Comparison of ENCODE assay signal across 11 mouse cellular contexts in the genomic region with DNA sequence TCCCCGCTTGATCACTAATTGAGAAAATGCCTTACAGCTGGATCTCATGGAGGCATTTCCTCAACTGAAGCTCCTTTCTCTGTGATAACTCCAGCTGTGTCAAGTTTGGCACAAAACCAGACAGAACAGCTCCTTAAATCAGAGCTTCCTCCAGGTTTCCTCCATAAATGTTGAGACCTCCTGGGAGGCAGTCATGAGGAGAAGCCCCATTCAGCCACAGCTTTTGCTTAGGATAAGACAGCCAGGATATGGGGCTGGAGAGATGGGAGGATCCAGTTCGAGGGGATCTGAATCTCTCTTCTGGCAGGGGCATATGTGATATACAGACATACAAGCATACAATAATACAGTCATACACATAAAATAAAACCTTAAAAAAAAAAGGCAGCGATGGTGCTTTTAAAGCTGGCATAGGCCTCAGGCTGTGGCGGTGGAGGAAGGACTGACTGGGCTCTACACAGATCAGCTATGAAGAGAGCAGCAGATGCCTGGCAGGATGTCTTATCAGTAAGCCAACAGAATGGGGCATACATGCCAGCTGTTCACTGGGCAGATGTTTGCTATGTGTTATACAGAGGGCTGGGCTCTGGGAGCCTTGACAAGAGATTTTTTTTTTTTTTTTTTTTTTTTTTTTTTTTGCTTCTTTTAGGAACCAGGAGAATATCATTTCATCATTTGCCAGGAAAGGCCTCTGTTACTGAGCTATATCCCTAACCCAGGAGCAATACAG. TPM values are rescaled to one million over a fixed set of nuclear protein-coding genes. Genes with fewer than 3 reads are reported as not detected.
DNase-seq lines count a peak whose midpoint lies in the region; ATAC-seq and TF ChIP-seq lines count a peak whose summit lies in the region.
"Had no signal": no experiment of that assay in that cellular context is flagged by ENCODE, and none has a peak within 500 bp of the region (broad histone marks: within the 10 kb centered on the region; RNA-seq: fewer than 3 reads in every experiment).

No protein-coding gene starts in this region.

- H3K27me3 ChIP-seq in kidney, postnatal 0 days (ENCODE audit: insufficient read depth, low read length) = no peaks in the 10 kb centered on the region

- TF ChIP-seq CTCF in kidney, postnatal 0 days (IDR thresholded peaks at IDR 0.05; ENCODE audit: low read depth) = no peak

- ATAC-seq in kidney, postnatal 0 days (replicated peaks; ENCODE audit: low FRiP score, low read depth) = no peak
- ATAC-seq in erythroblast, adult 5-6 weeks (replicated peaks; ENCODE audit: low FRiP score, poor library complexity, severe bottlenecking) = peak; percentile 97
- peak; percentile 100 for ATAC-seq in megakaryocyte progenitor cell, adult 5-6 weeks (replicated peaks; ENCODE audit: poor library complexity)
- ATAC-seq: activated CD4-positive, CD25-positive, alpha-beta regulatory T cell, adult 4 months had no signal

- H3K36me3 ChIP-seq in kidney, postnatal 0 days (ENCODE audit: insufficient read depth, low read length) = no peaks in the 10 kb centered on the region
- H3K36me3 ChIP-seq in ES-E14 (ENCODE audit: control insufficient read depth, insufficient read depth, low read length, poor library complexity, severe bottlenecking) = no peaks in the 10 kb centered on the region

- 65% methylated on average over 4 of the region's 4 CpGs for WGBS in kidney, postnatal 0 days

- H3K9me3 ChIP-seq in kidney, postnatal 0 days (replicated peaks; ENCODE audit: low read length) = no peaks in the 10 kb centered on the region
- H3K9me3 ChIP-seq in ES-E14 (ENCODE audit: control insufficient read depth, insufficient read depth, low read depth, low read length) = no peaks in the 10 kb centered on the region

- H3K27ac ChIP-seq in kidney, postnatal 0 days = no peak overlapping the region
- no peak overlapping the region for H3K27ac ChIP-seq in ES-E14 (ENCODE audit: insufficient read depth, low read depth, low read length, poor library complexity, severe bottlenecking)

- in situ Hi-C loops in ES-E14 (cut with MboI; ENCODE audit: low sequenced_read_pairs in 2 of 2, unreplicated experiment in 2 of 2) = no loop called here

- no peak overlapping the region for H3K4me2 ChIP-seq in kidney, postnatal 0 days (ENCODE audit: low read length)

- H3K4me3 ChIP-seq in kidney, postnatal 0 days (replicated peaks; ENCODE audit: low read depth, low read length) = no peak overlapping the region
- H3K4me3 ChIP-seq in ES-E14 (ENCODE audit: insufficient read depth in 1 of 2, low read depth in 1 of 2, low read length in 2 of 2, poor library complexity in 1 of 2, severe bottlenecking in 1 of 2) = no peak overlapping the region

- DNase-seq in kidney, postnatal 0 days (ENCODE audit: low spot score) = peak; percentile 47
- DNase-seq in kidney, adult 11 months = no peak
- no peak for DNase-seq in ES-E14 (ENCODE audit: low read depth, low spot score)
- DNase-seq in right cerebral cortex, postnatal 36 days (ENCODE audit: low spot score in 2 of 2) = no peak
- DNase-seq in right cerebral cortex, postnatal 4 days = no peak
- DNase-seq: kidney, postnatal 4 days; left cerebral cortex, postnatal 4 days had no signal

- H3K4me1 ChIP-seq in kidney, postnatal 0 days (replicated peaks; ENCODE audit: insufficient read depth, low read length) = no peaks in the 10 kb centered on the region; the same call in 1 of the 2 replicates
- peaks cover 1 to 10% of the 10 kb centered on the region in 2 experiments; a peak in 1 of 4 replicates for H3K4me1 ChIP-seq in ES-E14 (ENCODE audit: control insufficient read depth in 2 of 2, insufficient read depth in 2 of 2, low read length in 2 of 2, poor library complexity in 1 of 2)

- no peak overlapping the region for H3K9ac ChIP-seq in kidney, postnatal 0 days (ENCODE audit: low read depth, low read length)
- no peak overlapping the region for H3K9ac ChIP-seq in ES-E14 (ENCODE audit: insufficient read depth, low read depth, low read length, poor library complexity, severe bottlenecking)

TF ChIP-seq in ES-E14, 5 proteins besides CTCF, POLR2A, EP300 and RAD21:
- TF ChIP-seq CHD2 (IDR thresholded peaks at IDR 0.05; ENCODE audit: low read depth, low read length) (no peak), ZNF384 (IDR thresholded peaks at IDR 0.05; ENCODE audit: low read depth, low read length) (peak; percentile 56; the same call in 1 of the 2 replicates)

RNA-seq across cellular contexts. Expression of a gene that starts 25.0 kb away (rescaled TPM):
- not detected in 2 replicates for polyA plus RNA-seq in kidney, postnatal 0 days (2015; fragmentation: Nextera tagmentation; extraction: Ambion mirVana)
- 0.63 TPM in 1 of 2 replicates, not detected in the other for total RNA-seq in ES-E14 (2012; rRNA removed)
- not detected in 2 replicates for total RNA-seq in erythroblast, adult 5-6 weeks (2015; ENCODE audit: low replicate concordance)
- total RNA-seq in erythroblast, adult 5-6 weeks (2017; ENCODE audit: low replicate concordance) = not detected in 2 replicates
- not detected in 2 replicates for total RNA-seq in megakaryocyte progenitor cell, adult 5-6 weeks (2015)
- not detected in 2 replicates for total RNA-seq in megakaryocyte progenitor cell, adult 5-6 weeks (2017)
- total RNA-seq: granulocyte monocyte progenitor cell, adult 5-6 weeks had no signal
- polyA plus RNA-seq: activated CD4-positive, CD25-positive, alpha-beta regulatory T cell, adult 4 months had no signal

RNA-seq across cellular contexts. Expression of a gene that starts 27.4 kb away (rescaled TPM):
- 1.6 and 1.7 TPM in 2 replicates for polyA plus RNA-seq in kidney, postnatal 0 days (2015; fragmentation: Nextera tagmentation; extraction: Ambion mirVana)
- total RNA-seq in ES-E14 (2012; rRNA removed) = 0.27 and 0.37 TPM in 2 replicates
- not detected in 2 replicates for total RNA-seq in erythroblast, adult 5-6 weeks (2015; ENCODE audit: low replicate concordance)
- not detected in 2 replicates for total RNA-seq in erythroblast, adult 5-6 weeks (2017; ENCODE audit: low replicate concordance)
- total RNA-seq in megakaryocyte progenitor cell, adult 5-6 weeks (2015) = 0.20 and 0.27 TPM in 2 replicates
- total RNA-seq in megakaryocyte progenitor cell, adult 5-6 weeks (2017) = 0.20 and 0.25 TPM in 2 replicates
- total RNA-seq: granulocyte monocyte progenitor cell, adult 5-6 weeks had no signal

RNA-seq across cellular contexts. Expression of a gene that starts 53.4 kb away (rescaled TPM):
- polyA plus RNA-seq in kidney, postnatal 0 days (2015; fragmentation: Nextera tagmentation; extraction: Ambion mirVana) = 33.5 and 35.8 TPM in 2 replicates
- 21.1 and 21.8 TPM in 2 replicates for total RNA-seq in ES-E14 (2012; rRNA removed)
- total RNA-seq in erythroblast, adult 5-6 weeks (2015; ENCODE audit: low replicate concordance) = 3.8 and 4.8 TPM in 2 replicates
- total RNA-seq in erythroblast, adult 5-6 weeks (2017; ENCODE audit: low replicate concordance) = 18.3 and 21.7 TPM in 2 replicates
- total RNA-seq in megakaryocyte progenitor cell, adult 5-6 weeks (2015) = 15.2 and 16.4 TPM in 2 replicates
- total RNA-seq in megakaryocyte progenitor cell, adult 5-6 weeks (2017) = 35.2 and 38.2 TPM in 2 replicates
